Mouse (Mus musculus): ENCODE results near the gene Arntl.

Arntl gene

DNA sequence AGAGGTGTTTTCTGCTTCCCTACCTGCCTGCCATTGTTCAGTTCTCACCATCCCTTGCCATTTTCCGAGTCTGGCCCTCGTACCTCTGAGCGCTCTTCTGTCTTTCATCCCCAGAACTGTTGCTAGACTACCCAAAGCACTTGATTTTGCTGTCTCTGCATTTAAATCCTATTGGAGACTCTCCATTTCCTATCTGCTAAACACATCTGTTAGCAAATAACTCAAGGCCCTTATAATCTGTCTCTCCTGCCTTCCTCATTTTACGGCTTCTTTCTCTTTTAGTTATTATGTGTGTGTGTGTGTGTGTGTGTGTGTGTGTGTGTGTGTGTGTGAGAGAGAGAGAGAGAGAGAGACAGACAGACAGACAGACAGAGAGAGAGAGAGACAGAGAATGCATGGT lies 90.5 kb downstream of the Arntl start:
- no peak for DNase-seq

GRCm38 (mm10) chr7:113310136-113310535 lies 102.9 kb downstream of the Arntl start:
- DNase-seq = no peak

GRCm38 (mm10) chr7:113311784-113312183 lies 104.5 kb downstream of the Arntl start:
- peak; percentile 77 to 85 for DNase-seq

GRCm38 (mm10) chr7:113320128-113320527 lies 112.9 kb downstream of the Arntl start:
- no peak for DNase-seq

DNA sequence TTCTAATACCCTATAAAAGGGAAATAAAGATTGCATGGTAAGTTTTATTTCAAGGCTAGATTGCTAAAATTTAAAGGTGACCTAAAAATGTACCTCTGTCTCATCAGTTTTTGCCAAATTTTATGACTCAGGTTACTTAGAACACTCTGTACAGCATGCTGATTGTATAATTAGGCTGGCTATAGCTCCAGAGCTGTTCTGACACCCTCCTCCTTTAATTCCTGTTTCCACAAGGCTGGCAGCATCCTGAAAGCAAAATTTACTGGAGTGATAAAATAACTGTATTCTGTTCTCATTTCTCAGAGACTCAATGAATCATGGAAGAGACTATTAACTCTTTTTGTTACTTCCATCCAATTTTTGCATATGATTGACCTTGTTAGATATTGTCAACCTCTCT lies 126.8 kb downstream of the Arntl start:
- DNase-seq = no peak

GRCm38 (mm10) chr7:113335250-113335649 lies 128.0 kb downstream of the Arntl start:
- no peak for DNase-seq

GRCm38 (mm10) chr7:113347271-113347670 lies 140.0 kb downstream of the Arntl start:
- DNase-seq = peak; percentile 65 to 83

GRCm38 (mm10) chr7:113347694-113348093 lies 140.4 kb downstream of the Arntl start:
- DNase-seq = no peak

DNA sequence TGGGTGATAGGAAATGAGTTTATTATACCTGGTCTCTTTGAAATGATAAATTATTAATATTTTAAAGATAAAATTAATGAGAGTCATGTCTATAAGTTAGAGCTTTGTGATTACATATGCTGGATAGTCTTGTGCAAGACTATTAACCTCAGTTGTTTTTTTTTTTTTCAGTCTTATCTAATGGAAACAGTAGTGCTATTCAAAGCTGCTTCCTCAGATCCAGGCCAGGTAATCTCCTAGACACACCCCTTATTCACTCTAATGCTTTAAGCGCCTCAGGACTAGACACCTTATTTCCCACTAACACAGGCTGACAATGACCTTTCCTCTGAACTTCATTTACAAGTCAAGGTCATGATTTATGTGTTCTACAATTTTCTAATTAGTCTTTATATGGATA lies 141.8 kb downstream of the Arntl start:
- no peak for DNase-seq
